Mouse (Mus musculus): Measurements from ENCODE around the gene Plxdc1.
"Not testable (repeated sequence)": the region's sequence is repeated elsewhere in the genome, so short reads cannot be mapped to it uniquely, and the experiment has no call there.

Gene Plxdc1

GRCm38 (mm10) chr11:97953939-97954275 is 32.3 kb downstream of the Plxdc1 start:
- no peak for DNase-seq

DNA sequence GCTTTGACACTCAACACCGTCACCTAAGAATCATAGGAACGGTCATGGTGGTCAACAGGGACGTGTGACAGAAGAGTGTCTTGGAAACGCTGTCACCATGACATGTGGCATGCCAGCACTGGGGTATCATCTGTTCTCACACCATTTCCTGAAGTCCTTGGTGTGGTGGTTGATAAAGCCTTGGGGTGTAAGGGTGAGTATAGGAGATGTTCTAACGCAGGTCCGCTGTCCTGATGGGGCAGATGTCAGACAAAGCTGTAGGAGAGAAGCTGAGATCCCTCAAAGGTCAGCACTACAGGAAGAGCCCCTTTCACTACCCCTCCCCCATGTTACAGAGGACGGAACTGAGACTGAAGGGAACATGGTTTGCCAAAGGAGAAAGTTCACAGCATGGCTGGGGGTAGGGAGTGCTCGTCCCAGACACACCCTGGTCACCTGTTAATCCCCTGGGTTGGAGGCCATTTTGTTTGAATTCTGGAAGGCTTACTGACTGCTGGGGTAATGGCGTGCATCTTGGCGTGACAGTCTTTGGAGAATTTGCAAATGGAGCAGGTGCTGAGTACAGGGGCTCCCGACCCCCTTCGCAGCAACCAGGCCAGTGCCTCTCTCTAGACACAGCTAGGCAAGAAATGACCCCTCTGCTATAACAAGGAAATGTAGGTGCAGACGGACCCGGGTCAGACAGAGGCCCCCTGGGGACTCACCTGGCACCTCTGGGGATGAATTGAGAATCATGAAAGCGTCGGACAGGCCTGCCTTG is 32.9 kb downstream of the Plxdc1 start:
- DNase-seq, result no peak

- DNase-seq, result no peak
Measured at GRCm38 (mm10) chr11:97952367-97953006, 33.8 kb downstream of the Plxdc1 start.

DNA sequence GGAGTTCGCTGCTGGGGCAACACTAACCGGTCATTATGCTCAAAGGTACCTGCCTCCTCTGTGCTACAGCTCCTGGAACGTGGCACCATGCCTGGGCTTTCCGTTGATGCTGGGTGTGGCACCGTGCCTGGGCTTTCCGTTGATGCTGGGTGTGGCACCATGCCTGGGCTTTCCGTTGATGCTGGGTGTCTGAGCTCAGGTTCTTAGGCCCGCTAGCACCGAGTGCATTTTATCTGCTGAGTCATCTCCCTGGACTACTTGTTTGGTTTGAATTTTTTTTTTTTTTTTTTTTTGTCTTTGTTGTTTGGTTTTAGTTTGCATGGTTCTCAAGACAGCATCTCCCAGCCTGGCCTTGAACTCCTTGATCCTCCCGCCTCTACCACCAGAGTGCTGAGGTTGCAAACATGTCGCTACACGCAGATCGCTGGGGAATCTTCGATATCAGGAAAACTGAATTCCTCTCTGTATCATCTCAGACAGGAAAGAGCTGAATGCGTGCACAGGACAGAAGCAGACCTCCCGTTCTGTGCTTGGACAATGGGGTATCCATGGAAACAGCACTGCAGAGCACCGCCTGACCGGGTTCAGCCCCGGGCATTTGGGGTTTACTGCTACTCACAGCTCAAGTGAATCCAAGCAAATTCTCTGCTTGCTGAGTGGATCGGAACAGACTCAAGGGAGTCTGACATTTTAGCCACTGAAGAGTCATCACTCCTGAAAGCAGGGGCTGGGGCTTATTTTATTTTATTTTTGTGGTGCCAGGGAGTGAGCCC is 36.4 kb downstream of the Plxdc1 start:
- DNase-seq, result no peak

DNA sequence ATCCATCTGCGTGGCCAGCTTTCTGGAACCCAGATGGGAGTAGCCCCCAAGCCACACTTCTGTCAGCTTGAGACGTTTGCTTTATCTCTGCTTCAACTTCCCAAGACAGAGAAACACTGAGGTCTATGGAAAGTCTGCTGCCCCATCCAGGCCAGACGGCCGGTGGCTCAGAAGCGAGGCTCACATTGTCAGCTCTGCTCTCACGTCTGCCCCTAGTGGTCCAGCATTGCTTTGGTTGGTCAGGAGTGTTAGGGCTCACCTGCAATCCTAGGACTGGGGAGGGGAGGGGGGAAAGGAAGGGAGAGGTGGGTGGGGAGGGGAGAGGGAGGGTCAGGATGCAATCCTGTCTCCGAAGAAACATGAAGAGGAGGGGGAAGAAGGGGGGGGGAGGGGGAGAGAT is 38.8 kb downstream of the Plxdc1 start:
- DNase-seq, result no peak

GRCm38 (mm10) chr11:97945738-97946289 is 40.4 kb downstream of the Plxdc1 start:
- DNase-seq, result not testable (repeated sequence)

- DNase-seq, result no peak
Measured at GRCm38 (mm10) chr11:97945031-97945430, 41.2 kb downstream of the Plxdc1 start.

- DNase-seq, result no peak
Measured at GRCm38 (mm10) chr11:97943256-97943655, 43.0 kb downstream of the Plxdc1 start.

DNA sequence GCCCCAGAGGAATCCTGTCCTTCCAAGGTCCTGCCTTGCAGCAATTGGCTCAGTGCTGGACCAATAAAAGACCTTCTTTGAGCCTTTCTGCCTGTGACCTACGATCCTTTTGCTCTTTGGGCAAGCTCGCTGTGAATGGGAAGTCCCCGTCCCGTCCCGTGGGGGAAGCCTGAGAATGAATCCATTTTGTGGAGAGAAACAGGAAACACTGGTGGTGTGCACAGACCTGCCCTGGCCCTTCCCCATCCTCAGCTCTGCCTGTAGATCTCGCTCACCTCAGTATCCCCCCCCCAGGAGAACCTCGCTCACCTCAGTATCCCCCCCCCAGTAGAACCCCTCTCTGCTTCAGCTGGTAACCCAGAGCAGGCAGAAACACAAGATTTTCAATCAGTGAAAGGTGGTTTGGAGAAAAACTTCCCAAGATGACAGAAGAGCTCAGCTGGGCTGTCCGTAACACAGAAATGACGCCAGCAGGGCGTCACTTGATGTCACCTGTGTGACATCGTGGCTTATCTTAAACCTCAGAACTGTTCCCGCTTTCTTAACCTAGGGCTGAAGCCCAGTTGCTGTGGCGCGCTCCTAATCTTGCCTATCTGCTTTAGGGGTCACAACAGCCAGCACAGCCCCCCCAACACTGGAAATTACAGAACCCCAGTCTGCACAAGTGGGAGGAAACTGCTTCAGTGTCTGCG is 43.7 kb downstream of the Plxdc1 start:
- no peak for DNase-seq

DNA sequence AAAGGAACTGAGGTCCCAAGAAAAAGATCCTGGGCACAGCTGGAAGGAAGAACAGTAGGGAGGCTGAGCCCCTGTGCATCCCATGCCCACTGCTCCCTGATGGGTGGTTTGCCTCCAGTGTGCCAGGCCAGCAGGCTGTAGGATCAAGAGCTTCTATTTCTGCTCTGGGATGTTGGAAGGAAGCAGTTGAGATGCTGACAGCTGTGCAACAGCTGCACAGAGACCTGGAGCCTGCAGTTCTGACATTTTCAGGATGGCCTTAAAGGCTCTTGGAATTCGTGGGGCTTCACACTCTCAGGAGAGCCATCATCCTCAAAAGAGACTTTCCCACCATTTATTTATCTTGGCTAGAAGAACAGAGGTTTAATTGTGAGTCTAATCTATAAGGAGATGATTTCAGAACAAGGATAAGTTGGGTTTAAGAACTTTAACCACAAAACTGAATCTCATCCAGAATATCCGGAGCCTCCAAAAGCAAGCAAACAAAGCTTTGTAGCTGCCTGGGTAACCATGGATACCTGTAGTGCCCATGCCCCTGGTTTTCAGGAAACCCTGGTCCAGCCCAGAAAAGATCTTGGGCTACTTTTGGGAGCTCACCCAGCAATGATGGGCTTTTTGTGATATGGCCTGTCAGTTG is 48.7 kb downstream of the Plxdc1 start:
- no peak for DNase-seq

DNA sequence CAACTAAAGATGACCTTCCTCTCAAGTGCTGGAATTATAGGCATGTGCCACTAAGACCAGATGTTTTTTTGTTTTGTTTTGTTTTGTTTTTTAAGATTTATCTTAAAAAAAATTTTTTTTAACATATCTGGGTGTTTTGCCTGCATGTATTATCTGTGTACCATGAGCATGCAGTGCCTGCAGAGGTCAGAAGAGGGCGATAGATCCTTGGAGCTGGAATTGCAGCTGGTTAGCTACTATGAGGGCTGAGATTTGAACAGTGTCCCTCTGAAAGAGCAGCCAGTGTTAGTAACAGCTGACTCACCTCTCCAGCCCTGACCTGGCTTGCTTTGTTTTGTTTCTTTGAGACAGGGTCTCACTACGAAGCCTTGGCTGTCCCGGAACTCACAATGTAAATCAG is 49.5 kb downstream of the Plxdc1 start:
- no peak for DNase-seq

DNA sequence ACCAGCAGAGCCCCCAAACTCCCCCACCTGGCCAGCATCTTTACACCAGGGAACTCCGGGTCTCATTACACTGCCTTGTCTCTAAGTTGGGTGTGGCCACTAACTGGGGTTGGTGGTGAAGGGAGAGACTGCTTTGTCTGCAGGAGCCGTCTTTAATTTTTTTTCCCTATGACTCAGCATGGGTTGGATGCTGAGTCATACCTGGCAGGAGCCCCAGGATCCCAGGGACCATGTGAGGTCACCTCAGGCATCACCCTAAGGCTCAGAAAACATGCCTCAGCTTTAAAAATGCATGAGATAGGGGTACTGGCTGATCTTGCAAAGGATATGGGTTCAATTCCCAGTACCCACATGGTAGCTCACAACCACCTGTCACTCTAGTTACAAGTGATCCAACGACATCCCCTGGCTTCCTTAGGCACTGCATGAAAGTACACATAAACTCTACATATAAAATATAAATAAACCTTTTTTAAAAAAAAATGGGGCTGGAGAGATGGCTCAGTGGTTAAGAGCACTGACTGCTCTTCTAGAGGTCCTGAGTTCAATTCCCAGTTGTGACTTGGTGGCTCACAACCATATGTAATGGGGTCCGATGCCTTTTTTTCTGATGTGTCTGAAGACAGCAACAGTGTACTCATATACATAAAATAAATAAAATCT is 50.2 kb downstream of the Plxdc1 start:
- no peak for DNase-seq

GRCm38 (mm10) chr11:97933553-97933952 is 52.7 kb downstream of the Plxdc1 start:
- DNase-seq, result no peak

GRCm38 (mm10) chr11:97928905-97929304 is 57.3 kb downstream of the Plxdc1 start:
- DNase-seq, result no peak

- no peak for DNase-seq
Measured at GRCm38 (mm10) chr11:97924217-97924616, 62.0 kb downstream of the Plxdc1 start.

GRCm38 (mm10) chr11:97923639-97924038 is 62.6 kb downstream of the Plxdc1 start:
- no peak for DNase-seq

GRCm38 (mm10) chr11:97915974-97916503 is 70.2 kb downstream of the Plxdc1 start:
- DNase-seq, result no peak

- DNase-seq, result no peak
Measured at GRCm38 (mm10) chr11:97915471-97915870, 70.8 kb downstream of the Plxdc1 start.

DNA sequence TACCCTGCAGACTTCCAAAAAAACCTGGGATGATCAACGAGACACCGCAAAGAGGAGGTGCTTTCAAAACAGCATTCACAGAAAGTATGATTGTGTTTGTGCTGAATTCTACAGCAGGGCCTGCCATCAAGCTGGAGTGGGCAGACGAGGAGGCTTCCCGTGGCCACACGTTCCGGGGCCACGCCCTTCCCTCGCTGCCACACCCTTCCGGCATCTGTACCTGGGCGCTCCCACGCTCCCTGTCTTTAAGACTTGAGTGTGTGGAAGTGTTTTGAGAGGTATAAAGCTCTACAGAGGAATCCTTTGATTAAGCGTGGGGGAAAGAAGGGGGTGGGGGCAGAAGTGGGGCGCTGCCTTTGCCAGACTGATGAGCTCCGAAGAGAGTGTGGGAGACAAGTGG is 73.1 kb downstream of the Plxdc1 start:
- no peak for DNase-seq

- no peak for DNase-seq
Measured at GRCm38 (mm10) chr11:97908634-97909348, 77.5 kb downstream of the Plxdc1 start.

DNA sequence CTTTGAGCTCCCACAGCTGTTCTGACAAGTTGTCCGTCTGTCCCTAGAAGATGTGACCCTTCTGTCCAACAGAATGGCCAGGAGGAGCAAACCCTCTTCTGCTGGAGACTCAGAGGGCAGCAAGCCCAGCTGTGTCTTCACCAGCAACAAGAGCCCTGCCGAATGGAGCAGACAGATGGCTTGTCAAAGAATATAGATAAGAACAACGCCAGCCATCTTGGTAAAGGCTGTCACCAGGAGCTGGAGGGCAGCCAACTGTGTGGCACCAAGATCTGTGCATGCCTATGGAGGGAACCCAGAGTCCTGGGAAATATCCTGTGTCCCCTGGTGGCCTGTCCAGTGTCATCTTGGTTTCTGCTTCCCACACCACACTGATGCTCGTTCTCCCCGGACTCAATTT is 78.3 kb downstream of the Plxdc1 start:
- no peak for DNase-seq

Data from cerebellum, adult 11-12 months (tissue).